Mouse (Mus musculus) kidney, postnatal 25 days (tissue): ENCODE results near the gene Drg1.

ENCODE experiments used
- DNase-seq, 2 experiments: peaks; one replicate each; pipeline ENCODE4 v3.0.0; 2021; ENCODE audit warnings: mixed read lengths in 2 of 2

Drg1 gene

DNA sequence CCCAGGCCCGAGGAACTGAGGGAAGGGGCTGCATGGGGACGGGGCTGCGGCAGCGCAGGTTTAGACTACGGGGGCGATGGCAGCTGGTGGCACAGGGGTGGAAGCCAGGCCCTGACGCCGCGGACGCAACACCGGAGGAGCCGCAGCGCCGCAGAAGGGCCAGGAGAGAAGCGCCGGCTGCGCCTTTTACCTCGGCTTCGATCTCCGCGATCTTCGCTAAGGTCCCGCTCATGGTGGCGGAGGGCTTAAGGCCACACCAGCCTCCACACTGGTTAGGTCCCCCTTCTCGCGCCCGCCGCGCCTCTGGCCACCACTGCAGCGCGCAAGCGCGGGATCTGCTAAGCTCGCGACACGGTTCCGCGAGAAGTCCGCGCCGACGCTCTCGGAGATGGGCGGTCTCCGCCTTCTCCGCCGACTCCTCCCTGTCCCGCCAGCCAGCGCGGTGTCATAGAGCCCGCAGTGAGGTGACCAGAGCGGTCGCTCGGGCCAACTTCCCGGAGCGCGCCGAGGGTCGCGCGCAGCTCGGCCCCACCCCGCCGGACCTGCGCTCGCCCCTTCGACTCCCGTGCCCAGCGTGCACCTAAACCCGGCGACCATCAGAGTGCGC lies at the start of gene Drg1:
Gene Drg1 (minus strand): TSS at position 337 of the 607 bp plus-strand sequence.
- DNase-seq, result peak; percentile 93 to 97

- DNase-seq, result peak; percentile 82 to 87
These were observed 47.9 kb upstream of the Drg1 start for GRCm38 (mm10) chr11:3314148-3314547.

DNA sequence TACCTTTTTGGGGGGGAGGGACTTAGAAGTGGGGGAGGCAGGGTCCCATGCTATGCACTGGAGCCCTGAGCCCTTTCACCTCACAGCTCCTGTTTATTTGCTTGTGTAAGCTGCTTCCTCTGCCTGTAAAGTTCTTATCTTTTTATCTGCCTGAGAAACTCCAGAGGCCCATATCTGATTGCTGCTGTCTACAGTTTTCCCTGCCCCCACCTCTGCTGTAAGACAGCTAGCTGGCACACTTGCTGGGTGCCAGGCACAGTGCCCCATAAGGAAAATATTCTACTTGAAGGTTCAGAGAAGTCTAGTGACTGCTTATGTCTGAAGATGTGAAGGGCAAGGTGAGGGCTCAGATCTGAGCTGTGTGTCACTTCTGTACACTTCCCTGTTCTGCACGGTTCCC lies 47.1 kb upstream of the Drg1 start:
- no peak for DNase-seq

GRCm38 (mm10) chr11:3311586-3312347 lies 45.6 kb upstream of the Drg1 start:
- DNase-seq, result no peak

DNA sequence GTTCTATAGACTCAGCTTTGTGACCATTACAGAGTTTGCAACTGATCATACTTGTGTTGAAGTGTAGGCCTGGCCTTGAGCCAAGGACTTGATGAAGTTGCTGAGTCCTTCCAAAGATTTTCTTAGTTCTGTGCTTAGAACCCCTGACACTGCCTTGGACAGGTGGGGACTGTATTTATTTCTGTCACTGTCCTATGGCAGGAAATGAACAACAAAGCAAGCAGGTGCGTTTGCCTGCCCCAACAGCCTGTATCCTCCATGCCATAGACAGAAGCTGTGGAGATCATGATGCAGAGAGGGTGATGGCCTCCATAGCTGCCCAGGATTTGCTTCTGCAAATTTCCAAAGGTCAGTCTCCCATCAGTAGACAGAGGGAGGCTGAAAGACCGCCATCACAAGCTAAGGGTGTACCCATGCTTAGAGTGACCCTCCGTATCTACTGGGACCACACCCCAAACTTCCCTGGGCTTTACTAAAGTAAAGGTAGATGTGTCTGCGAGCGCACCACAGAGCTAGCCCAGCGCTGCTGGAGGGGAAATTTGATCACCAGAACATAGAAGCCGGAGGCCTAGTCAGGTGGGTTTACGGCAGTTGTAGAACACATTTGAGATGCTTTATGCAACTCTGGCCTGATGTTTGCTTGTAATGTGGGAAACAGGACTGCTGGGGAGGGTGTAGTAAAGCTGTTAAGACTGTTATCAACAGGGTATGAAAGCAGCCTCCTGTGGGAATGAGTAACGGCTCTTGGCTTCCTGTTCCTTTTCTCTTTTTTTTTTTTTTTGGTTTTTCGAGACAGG lies 44.8 kb upstream of the Drg1 start:
- no peak for DNase-seq

DNA sequence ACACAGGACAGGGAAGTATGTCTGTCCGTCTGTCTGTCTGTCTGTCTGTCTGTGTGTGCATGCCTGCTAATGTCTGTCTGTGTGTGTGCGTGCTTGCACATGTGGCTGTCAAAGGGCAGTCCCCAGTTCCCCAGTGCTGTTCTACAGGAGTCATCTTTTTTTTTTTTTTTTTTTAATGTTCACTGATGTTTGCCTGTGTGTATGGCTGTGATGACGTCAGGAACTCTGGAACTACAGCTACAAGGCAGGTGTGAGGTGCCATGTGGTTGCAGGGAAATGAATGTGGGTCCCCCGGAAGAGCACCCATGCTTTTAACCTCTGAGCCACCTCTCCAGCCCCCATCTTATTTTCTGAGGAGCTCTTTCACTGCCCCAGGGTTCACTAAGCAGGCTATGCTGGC lies 43.7 kb upstream of the Drg1 start:
- no peak for DNase-seq

- DNase-seq, result no peak
These were observed 41.7 kb upstream of the Drg1 start for GRCm38 (mm10) chr11:3307875-3308274.

DNA sequence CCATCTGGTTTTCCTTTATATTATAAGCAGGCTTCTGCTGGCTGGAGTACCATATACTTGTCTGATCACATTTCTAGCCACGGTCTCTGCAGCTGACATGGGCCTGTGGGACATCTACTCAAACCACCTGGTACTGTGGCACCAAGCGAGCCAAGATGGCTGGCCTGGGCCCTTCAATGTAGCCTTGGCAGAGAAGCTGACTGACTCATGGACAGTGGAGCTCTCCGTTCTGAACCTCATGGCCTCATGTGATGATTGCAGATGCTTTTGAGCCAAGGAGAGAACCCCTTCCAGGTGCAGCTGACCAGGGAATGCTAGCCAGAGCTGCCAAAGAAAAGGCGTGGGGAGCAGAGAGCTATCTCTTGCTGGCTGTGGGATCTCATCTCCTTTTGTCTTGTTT lies 39.6 kb upstream of the Drg1 start:
- DNase-seq, result no peak

DNA sequence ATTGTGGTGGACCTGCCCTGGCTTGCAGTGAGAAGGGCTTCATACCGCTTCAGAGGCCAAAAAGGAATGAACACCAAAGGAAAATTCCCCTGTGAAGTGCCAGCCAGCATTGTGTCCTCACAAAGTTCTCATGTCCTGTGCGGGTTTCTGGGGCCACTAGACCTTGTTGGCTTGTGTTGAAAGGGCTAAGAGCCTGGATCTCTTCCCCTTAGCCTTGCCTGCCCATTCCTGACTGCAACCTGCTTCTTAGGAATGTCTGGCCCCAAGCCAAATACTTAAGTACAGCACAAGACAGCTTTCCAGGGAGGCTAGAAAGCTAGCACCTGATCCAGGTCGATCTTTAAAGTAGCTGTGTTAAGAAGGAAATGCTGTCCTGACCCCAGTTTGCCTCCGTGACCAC lies 36.6 kb upstream of the Drg1 start:
- peak; percentile 49 to 60 for DNase-seq

- DNase-seq, result no peak
These were observed 36.2 kb upstream of the Drg1 start for GRCm38 (mm10) chr11:3302385-3302784.

DNA sequence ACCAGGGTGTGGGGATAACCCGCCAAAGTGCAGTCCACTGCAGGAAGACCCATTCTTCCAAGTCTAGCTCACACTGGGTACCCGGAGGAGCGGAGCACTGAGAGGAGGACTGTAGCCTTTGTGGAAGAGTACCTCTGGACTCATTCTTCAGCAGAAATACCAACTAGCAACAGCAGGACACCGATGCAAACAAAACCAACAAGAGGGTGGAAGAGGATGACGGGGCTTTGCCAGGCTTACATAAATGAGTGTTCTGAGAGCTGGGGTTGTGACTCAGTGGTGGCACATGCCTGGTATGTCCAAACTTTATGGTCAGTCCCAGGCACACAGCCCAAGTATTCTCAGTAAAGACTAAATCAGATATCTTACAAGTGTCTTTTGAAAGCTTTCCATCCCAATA lies 34.9 kb upstream of the Drg1 start:
- no peak for DNase-seq

GRCm38 (mm10) chr11:3298813-3299185 lies 32.6 kb upstream of the Drg1 start:
- DNase-seq, result peak in 1 of 2 experiments; percentile 28

DNA sequence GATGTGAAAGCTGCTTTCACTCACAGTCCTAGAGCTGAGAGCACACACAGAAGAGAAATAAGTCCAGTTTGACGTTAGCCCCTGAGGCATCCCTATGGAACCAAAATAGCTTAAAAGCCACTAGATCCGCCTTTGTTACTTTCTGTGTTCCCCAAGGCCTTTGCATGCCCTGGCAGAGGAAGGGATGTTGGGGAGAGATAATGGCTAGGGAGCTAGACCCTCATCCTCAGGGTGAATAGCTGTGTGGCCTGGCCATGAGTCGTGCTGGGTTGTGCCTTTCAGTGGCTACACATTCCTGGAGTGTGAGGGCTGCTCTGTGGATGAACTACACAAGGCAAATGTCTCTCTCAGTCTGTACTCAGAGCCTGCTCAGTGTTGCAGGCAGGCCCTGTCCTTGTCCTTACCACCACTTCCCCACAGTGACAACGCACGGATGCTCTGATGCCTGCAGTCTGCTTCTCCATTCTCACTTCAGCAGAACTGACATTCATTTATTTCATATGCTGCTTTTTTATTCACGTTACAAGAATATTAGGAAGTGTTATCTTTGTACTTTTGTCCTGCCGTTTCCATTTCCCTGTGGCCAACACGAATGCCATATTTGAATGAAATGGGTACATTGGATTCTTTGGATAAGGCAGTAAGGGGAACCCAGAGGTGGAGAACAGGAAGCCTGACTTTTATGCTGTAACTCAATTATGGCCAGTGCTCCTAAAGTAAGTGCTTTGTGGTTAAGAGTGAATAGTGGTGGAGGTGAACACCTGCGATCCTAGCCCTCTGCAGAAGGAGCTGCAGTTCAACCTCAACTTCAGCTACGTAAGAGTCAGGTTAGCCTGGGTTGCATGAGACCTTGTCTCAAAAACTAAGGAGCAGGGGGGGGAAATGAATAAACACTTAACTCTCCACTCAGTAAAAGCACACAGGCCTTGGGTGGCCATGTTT lies 31.9 kb upstream of the Drg1 start:
- DNase-seq, result no peak

GRCm38 (mm10) chr11:3296056-3296455 lies 29.8 kb upstream of the Drg1 start:
- no peak for DNase-seq

GRCm38 (mm10) chr11:3294641-3295040 lies 28.4 kb upstream of the Drg1 start:
- DNase-seq, result no peak

GRCm38 (mm10) chr11:3293361-3293760 lies 27.1 kb upstream of the Drg1 start:
- DNase-seq, result no peak

- peak; percentile 64 to 88 for DNase-seq
These were observed 26.6 kb upstream of the Drg1 start for GRCm38 (mm10) chr11:3292711-3293249.

GRCm38 (mm10) chr11:3292062-3292421 lies 25.8 kb upstream of the Drg1 start:
- peak; percentile 50 to 85 for DNase-seq

- peak in 1 of 2 experiments; percentile 47 for DNase-seq
These were observed 25.3 kb upstream of the Drg1 start for GRCm38 (mm10) chr11:3291311-3292061.

GRCm38 (mm10) chr11:3290640-3291310 lies 24.6 kb upstream of the Drg1 start:
- DNase-seq, result peak; percentile 47 to 63
